Mouse (Mus musculus) urinary bladder, adult 2 months (tissue): Measurements from ENCODE around the gene Slc35f3. TPM values are rescaled to one million over a fixed set of nuclear protein-coding genes. Genes with fewer than 3 reads are reported as not detected.
"Not testable (repeated sequence)": the region's sequence is repeated elsewhere in the genome, so short reads cannot be mapped to it uniquely, and the experiment has no call there.

Source experiments
- DNase-seq: peaks from one replicate; pipeline ENCODE4 v3.0.0; 2022; ENCODE audit warnings: low spot score
- polyA plus RNA-seq: library from polyadenylated mRNA; depleted of rRNA; stranded (reverse); fragments of >200 nt; gene quantifications from 2 replicates; pipeline ENCODE4 v1.2.3, GENCODE M21; 2012

Gene Slc35f3
- polyA plus RNA-seq, 1 experiment = 0.03 TPM

- DNase-seq = no peak
These were observed 40.5 kb downstream of the Slc35f3 start for GRCm38 (mm10) chr8:126338864-126339263.

GRCm38 (mm10) chr8:126339357-126339756 is 41.0 kb downstream of the Slc35f3 start:
- no peak for DNase-seq

GRCm38 (mm10) chr8:126341200-126341599 is 42.8 kb downstream of the Slc35f3 start:
- DNase-seq = no peak

- no peak for DNase-seq
These were observed 45.1 kb downstream of the Slc35f3 start for GRCm38 (mm10) chr8:126343427-126343826.

- no peak for DNase-seq
These were observed 46.7 kb downstream of the Slc35f3 start for GRCm38 (mm10) chr8:126345100-126345499.

- DNase-seq = no peak
These were observed 54.9 kb downstream of the Slc35f3 start for GRCm38 (mm10) chr8:126353259-126353658.

- no peak for DNase-seq
These were observed 59.6 kb downstream of the Slc35f3 start for GRCm38 (mm10) chr8:126357946-126358345.

- DNase-seq = no peak
These were observed 60.9 kb downstream of the Slc35f3 start for GRCm38 (mm10) chr8:126359296-126359695.

GRCm38 (mm10) chr8:126360106-126360505 is 61.7 kb downstream of the Slc35f3 start:
- no peak for DNase-seq

GRCm38 (mm10) chr8:126360701-126361100 is 62.3 kb downstream of the Slc35f3 start:
- DNase-seq = no peak

GRCm38 (mm10) chr8:126366251-126366650 is 67.9 kb downstream of the Slc35f3 start:
- DNase-seq = no peak

- DNase-seq = no peak
These were observed 70.1 kb downstream of the Slc35f3 start for GRCm38 (mm10) chr8:126368349-126369054.

- no peak for DNase-seq
These were observed 73.5 kb downstream of the Slc35f3 start for GRCm38 (mm10) chr8:126371871-126372270.

GRCm38 (mm10) chr8:126379580-126379979 is 81.2 kb downstream of the Slc35f3 start:
- no peak for DNase-seq

GRCm38 (mm10) chr8:126380141-126380540 is 81.8 kb downstream of the Slc35f3 start:
- DNase-seq = no peak

- DNase-seq = no peak
These were observed 82.9 kb downstream of the Slc35f3 start for GRCm38 (mm10) chr8:126381299-126381698.

GRCm38 (mm10) chr8:126382216-126382615 is 83.9 kb downstream of the Slc35f3 start:
- no peak for DNase-seq

GRCm38 (mm10) chr8:126382749-126383148 is 84.4 kb downstream of the Slc35f3 start:
- DNase-seq = no peak

GRCm38 (mm10) chr8:126387566-126387965 is 89.2 kb downstream of the Slc35f3 start:
- DNase-seq = no peak

GRCm38 (mm10) chr8:126391541-126391940 is 93.2 kb downstream of the Slc35f3 start:
- DNase-seq = no peak

GRCm38 (mm10) chr8:126395386-126395785 is 97.0 kb downstream of the Slc35f3 start:
- DNase-seq = no peak

- no peak for DNase-seq
These were observed 97.6 kb downstream of the Slc35f3 start for GRCm38 (mm10) chr8:126395917-126396316.

- no peak for DNase-seq
These were observed 100.0 kb downstream of the Slc35f3 start for GRCm38 (mm10) chr8:126398349-126398748.

GRCm38 (mm10) chr8:126404550-126404949 is 106.2 kb downstream of the Slc35f3 start:
- DNase-seq = not testable (repeated sequence)
